8 mouse cellular contexts compared by ENCODE assay signal in the genomic region with DNA sequence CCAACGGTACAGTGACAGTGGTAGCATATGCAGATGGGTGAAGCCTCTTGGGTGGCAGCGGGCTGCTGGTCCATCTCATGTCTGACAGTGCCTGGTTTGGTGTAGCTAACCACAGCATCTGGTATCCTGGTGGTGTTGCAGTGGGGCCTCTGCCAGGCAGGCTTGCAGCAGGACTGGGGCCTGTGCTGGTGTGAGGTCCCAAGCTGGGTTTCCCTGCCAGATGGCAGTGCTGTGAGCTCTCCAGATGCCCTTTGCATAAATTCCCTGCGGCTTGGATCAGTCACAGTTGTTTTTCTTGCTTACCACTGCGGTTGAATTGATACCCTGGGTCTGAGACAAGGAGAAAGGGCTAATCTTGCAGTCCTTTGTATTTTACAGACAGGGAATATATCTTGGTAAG.
DNase-seq lines count a peak whose midpoint lies in the region; ATAC-seq lines count a peak whose summit lies in the region.

No protein-coding gene starts in this region.

- peak overlapping the region; percentile 62 for H3K27ac ChIP-seq in forebrain, embryonic 11.5 days (ENCODE audit: low read depth, low read length)
- peak overlapping the region; percentile 42; the same call in 1 of the 2 replicates for H3K27ac ChIP-seq in limb, embryonic 11.5 days (replicated peaks; ENCODE audit: low read depth, low read length)
- peak overlapping the region; percentile 62; the same call in 1 of the 2 replicates for H3K27ac ChIP-seq in stomach, embryonic 16.5 days (ENCODE audit: low read length)

- DNase-seq in adrenal gland, adult 2 months: peak; percentile 26
- no peak for DNase-seq in adrenal gland, postnatal 4 days (ENCODE audit: low spot score in 2 of 2)
- DNase-seq in 3T3-L1 (ENCODE audit: low read depth, low spot score): peak; percentile 23
- DNase-seq in forebrain, embryonic 11.5 days (ENCODE audit: low spot score): peak; percentile 61
- peak; percentile 67 for DNase-seq in limb, embryonic 11.5 days (ENCODE audit: low spot score)
- DNase-seq in frontal cortex, postnatal 25 days (ENCODE audit: low spot score in 2 of 2): no peak
- no peak for DNase-seq in lung, adult 18-20 months

- no peak overlapping the region for H3K4me3 ChIP-seq in forebrain, embryonic 11.5 days (ENCODE audit: low read depth, low read length)
- H3K4me3 ChIP-seq in limb, embryonic 11.5 days (ENCODE audit: low read depth, low read length): no peak overlapping the region
- H3K4me3 ChIP-seq in stomach, embryonic 16.5 days (replicated peaks; ENCODE audit: low read length): no peak overlapping the region

- no peaks in the 10 kb centered on the region for H3K36me3 ChIP-seq in forebrain, embryonic 11.5 days (ENCODE audit: control insufficient read depth, insufficient read depth, low read length)
- H3K36me3 ChIP-seq in limb, embryonic 11.5 days (ENCODE audit: control insufficient read depth, insufficient read depth, low read length): no peaks in the 10 kb centered on the region
- H3K36me3 ChIP-seq in stomach, embryonic 16.5 days (ENCODE audit: control insufficient read depth, insufficient read depth, low read length): no peaks in the 10 kb centered on the region

- no peak overlapping the region for H3K9ac ChIP-seq in forebrain, embryonic 11.5 days (ENCODE audit: low read length)
- H3K9ac ChIP-seq in limb, embryonic 11.5 days (ENCODE audit: low read length): no peak overlapping the region
- H3K9ac ChIP-seq in stomach, embryonic 16.5 days (ENCODE audit: low read length): no peak overlapping the region

- H3K9me3 ChIP-seq in forebrain, embryonic 11.5 days (ENCODE audit: control insufficient read depth, low read length): no peaks in the 10 kb centered on the region
- H3K9me3 ChIP-seq in limb, embryonic 11.5 days (ENCODE audit: control insufficient read depth, low read length): no peaks in the 10 kb centered on the region
- H3K9me3 ChIP-seq in stomach, embryonic 16.5 days (replicated peaks; ENCODE audit: control insufficient read depth, low read length): no peaks in the 10 kb centered on the region

- H3K4me1 ChIP-seq in forebrain, embryonic 11.5 days (replicated peaks; ENCODE audit: control insufficient read depth, insufficient read depth, low read length): no peaks in the 10 kb centered on the region
- peaks cover 5% of the 10 kb centered on the region; the same call in 1 of the 2 replicates for H3K4me1 ChIP-seq in limb, embryonic 11.5 days (ENCODE audit: control insufficient read depth, insufficient read depth, low read length)
- H3K4me1 ChIP-seq in stomach, embryonic 16.5 days (ENCODE audit: control insufficient read depth, insufficient read depth, low read length): peaks cover 23% of the 10 kb centered on the region

- no peak overlapping the region for H3K4me2 ChIP-seq in forebrain, embryonic 11.5 days (ENCODE audit: low read depth, low read length, severe bottlenecking)
- H3K4me2 ChIP-seq in limb, embryonic 11.5 days (ENCODE audit: low read depth, severe bottlenecking): no peak overlapping the region
- no peak overlapping the region for H3K4me2 ChIP-seq in stomach, embryonic 16.5 days (ENCODE audit: low read depth, low read length)

- H3K27me3 ChIP-seq in forebrain, embryonic 11.5 days (ENCODE audit: control insufficient read depth, insufficient read depth, low read length): no peaks in the 10 kb centered on the region
- no peaks in the 10 kb centered on the region for H3K27me3 ChIP-seq in limb, embryonic 11.5 days (ENCODE audit: control insufficient read depth, insufficient read depth, low read length)
- H3K27me3 ChIP-seq in stomach, embryonic 16.5 days (ENCODE audit: control insufficient read depth, insufficient read depth, low read length): no peaks in the 10 kb centered on the region

- WGBS in forebrain, embryonic 11.5 days: 52% methylated on average over 4 of the region's 4 CpGs
- 34% methylated on average over 4 of the region's 4 CpGs for WGBS in limb, embryonic 11.5 days
- 45% methylated on average over 4 of the region's 4 CpGs for WGBS in stomach, embryonic 16.5 days

- ATAC-seq in forebrain, embryonic 11.5 days (replicated peaks; ENCODE audit: low FRiP score): peak; percentile 73
- 0 out of 2 replicates have a peak, but pooled peaks have one; percentile 62 for ATAC-seq in limb, embryonic 11.5 days (ENCODE audit: insufficient number of reproducible peaks, low FRiP score, low TSS enrichment, low read depth)
- no peak for ATAC-seq in stomach, embryonic 16.5 days (ENCODE audit: insufficient read depth, low FRiP score)

Comparison
In these comparisons a context has a peak if more than half of its experiments do, and no peak if none do; other contexts are left out.
1. DNase-seq: peak in adrenal gland, adult 2 months (single experiment), 3T3-L1 (single experiment), forebrain, embryonic 11.5 days (single experiment) and limb, embryonic 11.5 days (single experiment); none in adrenal gland, postnatal 4 days (0 of 2), frontal cortex, postnatal 25 days (0 of 2) and lung, adult 18-20 months (0 of 2).
2. Peak in every context shown above with its lines, with median percentiles within 50 percentile points of each other: H3K27ac ChIP-seq.